Mouse (Mus musculus) erythroblast, embryonic 14.5 days (primary cell): ENCODE results near the gene Mmrn2.

Experiments used
- GATA1 ChIP-seq: IDR thresholded peaks from 2 replicates; pipeline ENCODE4 v1.6.1; 2012; ENCODE audit warnings: low read length, inconsistent platforms, mixed read lengths
- TAL1 ChIP-seq: IDR thresholded peaks from 3 replicates; pipeline ENCODE4 v1.6.1; 2012; ENCODE audit warnings: low read length, inconsistent platforms, mixed read lengths

- no peak for TF ChIP-seq TAL1
- no peak for TF ChIP-seq GATA1
These were observed 74.5 kb downstream of the Mmrn2 start for GRCm38 (mm10) chr14:34449807-34450206.
